Mouse (Mus musculus): ENCODE measurements at regions not wholly inside any gene's neighbourhood (a gene's known extent, or its start where the extent isn't known, plus 50 kb on each side); places are given as distances from the start of the nearest gene placed in this dataset.

DNA sequence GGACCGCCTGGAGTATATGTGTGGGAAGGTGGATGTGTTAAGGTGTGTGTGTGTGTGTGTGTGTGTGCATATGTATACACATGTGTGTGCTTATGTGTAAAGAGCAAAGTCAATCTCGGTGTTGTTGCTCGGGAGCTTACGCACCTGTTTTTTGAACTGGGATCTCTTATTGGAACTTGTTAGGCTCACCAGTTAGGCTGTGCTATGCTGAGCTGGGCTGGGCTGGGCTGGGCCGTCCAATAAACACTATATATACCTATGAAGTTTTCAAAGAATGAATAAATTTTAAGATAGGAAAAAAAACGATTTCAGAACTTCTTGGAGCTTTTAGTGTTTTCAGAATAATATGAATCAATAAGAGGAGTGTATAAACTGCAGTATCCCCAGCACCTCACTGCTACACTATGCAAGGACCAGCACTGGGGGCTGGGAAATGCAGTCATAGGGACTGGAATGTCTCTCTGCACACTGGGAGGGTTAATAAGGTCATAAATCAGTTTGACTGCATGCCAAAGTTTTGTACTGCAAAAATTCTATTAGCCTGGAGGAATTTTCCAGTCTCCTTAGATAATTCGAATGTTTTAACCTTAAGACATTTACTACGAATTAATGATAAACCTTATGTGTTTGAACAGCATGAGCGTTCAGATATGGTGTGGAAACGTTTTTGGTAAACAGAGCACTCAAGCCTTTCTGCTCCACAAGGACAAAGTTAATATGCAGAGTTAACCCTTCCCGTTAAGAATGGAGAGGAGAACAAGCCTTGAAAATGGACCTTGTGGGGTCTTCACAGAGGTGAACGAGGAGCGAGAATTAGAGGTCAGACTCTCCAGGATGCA lies 250.9 kb upstream of the Prkd1 start:
- WGBS = 75% methylated on average over 13 of the region's 13 CpGs
- DNase-seq (ENCODE audit: low spot score) (no peak), ATAC-seq (ENCODE audit: insufficient read depth, low FRiP score, low TSS enrichment) (no peak)
- Histone ChIP-seq H3K36me3 (ENCODE audit: control insufficient read depth, insufficient read depth, low read length) (no peaks in the 10 kb centered on the region), H3K4me3 (ENCODE audit: low read depth, low read length) (no peak overlapping the region), H3K4me1 (ENCODE audit: control insufficient read depth, insufficient read depth, low read length) (no peaks in the 10 kb centered on the region), H3K9ac (ENCODE audit: low read length) (no peak overlapping the region), H3K9me3 (ENCODE audit: control insufficient read depth, low read length) (no peaks in the 10 kb centered on the region), H3K4me2 (ENCODE audit: low read depth) (no peak overlapping the region), H3K27ac (ENCODE audit: low read depth, low read length) (no peak overlapping the region), H3K27me3 (ENCODE audit: control insufficient read depth, insufficient read depth, low read length) (no peaks in the 10 kb centered on the region)

DNA sequence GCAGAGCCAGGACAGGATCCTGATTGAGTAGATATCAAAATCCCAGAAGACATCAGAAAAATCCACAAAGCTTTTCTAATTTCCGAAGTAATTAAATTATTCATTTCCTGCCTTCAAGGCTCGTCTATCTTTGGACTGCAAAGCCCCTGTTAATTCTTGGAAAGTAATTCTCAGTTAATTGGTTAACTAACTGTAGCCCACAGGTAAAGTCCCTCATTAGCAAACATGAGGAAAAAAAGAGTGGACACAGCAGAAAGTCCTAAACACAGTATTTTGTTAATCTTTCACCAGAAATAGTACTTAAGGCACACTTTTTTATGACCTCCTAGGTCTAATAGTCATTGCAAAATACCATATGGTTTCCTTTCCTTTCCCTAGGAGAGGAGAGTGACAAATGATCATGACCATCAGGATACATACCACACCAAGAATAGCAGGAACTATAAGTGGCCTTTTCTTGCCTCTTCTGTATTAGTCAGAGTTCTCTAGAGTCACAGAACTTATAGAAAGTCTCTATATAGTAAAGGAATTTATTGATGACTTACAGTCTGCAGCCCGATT lies 248.8 kb upstream of the Prkd1 start:
- Histone ChIP-seq H3K27me3 (ENCODE audit: control insufficient read depth, insufficient read depth, low read length) (no peaks in the 10 kb centered on the region), H3K9ac (ENCODE audit: low read length) (no peak overlapping the region), H3K4me1 (ENCODE audit: control insufficient read depth, insufficient read depth, low read length) (no peaks in the 10 kb centered on the region), H3K9me3 (ENCODE audit: control insufficient read depth, low read length) (no peaks in the 10 kb centered on the region), H3K27ac (ENCODE audit: low read depth, low read length) (no peak overlapping the region), H3K4me3 (ENCODE audit: low read depth, low read length) (no peak overlapping the region), H3K4me2 (ENCODE audit: low read depth) (no peak overlapping the region), H3K36me3 (ENCODE audit: control insufficient read depth, insufficient read depth, low read length) (no peaks in the 10 kb centered on the region)
- ATAC-seq (ENCODE audit: insufficient read depth, low FRiP score, low TSS enrichment) (no peak), DNase-seq (ENCODE audit: low spot score) (no peak)
- 83% methylated on average over 3 of the region's 3 CpGs for WGBS

DNA sequence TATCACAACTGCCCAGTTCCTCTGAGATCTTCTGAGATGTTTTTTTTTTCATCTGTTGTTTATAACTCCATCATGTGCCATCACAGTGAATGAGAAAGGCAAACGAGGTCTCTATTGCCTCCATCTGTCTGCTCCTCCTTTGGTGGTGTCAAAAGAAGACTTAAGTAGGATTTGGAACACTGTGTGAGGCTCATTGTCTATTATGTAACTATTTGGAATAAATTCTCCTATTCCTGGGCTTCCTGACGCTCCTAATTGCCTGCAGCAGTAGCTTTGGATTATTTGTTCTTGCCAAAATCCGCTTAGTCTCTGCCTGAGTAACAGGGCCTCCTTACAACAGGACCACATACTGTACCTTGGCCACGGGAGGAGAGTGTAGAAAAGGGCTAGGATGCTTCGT lies 244.7 kb upstream of the Prkd1 start:
- WGBS = 61% methylated on average over 5 of the region's 5 CpGs
- Histone ChIP-seq H3K27me3 (ENCODE audit: control insufficient read depth, insufficient read depth, low read length) (no peaks in the 10 kb centered on the region), H3K36me3 (ENCODE audit: control insufficient read depth, insufficient read depth, low read length) (no peaks in the 10 kb centered on the region), H3K4me3 (ENCODE audit: low read depth, low read length) (no peak overlapping the region), H3K9me3 (ENCODE audit: control insufficient read depth, low read length) (no peaks in the 10 kb centered on the region), H3K4me2 (ENCODE audit: low read depth) (no peak overlapping the region), H3K9ac (ENCODE audit: low read length) (no peak overlapping the region), H3K4me1 (ENCODE audit: control insufficient read depth, insufficient read depth, low read length) (no peaks in the 10 kb centered on the region), H3K27ac (ENCODE audit: low read depth, low read length) (no peak overlapping the region)
- DNase-seq (ENCODE audit: low spot score) (no peak), ATAC-seq (ENCODE audit: insufficient read depth, low FRiP score, low TSS enrichment) (no peak)

DNA sequence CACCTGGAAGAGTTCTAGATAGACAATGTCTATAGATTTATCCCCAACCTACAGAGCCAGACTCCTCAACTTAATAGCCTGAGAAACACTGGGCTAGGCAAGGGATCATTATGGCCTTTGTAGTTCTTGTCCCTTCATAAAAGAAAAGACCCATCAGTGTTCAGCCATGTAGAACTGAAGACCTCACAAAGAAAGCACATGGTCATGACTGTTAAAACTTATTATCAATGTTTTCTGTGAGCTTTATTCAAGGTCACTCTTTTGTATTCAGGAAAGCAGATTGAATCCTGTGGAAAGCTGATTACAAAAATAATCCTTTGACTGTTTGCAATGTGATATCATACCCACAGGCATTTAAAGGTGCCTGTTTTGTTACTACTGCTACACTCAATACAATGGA lies 226.9 kb upstream of the Prkd1 start:
- DNase-seq (ENCODE audit: low spot score) = no peak

DNA sequence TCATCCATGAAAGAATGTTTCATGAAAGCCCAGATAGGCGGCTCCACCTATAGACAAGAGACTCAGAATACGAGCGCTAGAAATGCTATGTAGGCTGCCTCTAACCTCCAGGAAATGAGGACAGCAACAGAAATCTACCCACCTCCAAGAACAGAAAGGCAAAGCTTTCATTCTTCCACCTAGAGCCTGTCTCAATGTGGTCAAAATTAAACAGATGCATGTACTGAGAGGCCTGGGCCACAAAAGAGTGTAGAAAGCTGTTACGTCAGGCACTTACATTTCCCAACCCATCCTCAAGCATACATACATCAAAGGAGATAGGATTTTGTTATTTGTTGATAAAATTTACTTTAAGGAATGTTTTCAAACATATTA lies 225.1 kb upstream of the Prkd1 start:
- Histone ChIP-seq H3K36me3 (ENCODE audit: control insufficient read depth, insufficient read depth, low read length) (no peaks in the 10 kb centered on the region), H3K9me3 (ENCODE audit: control insufficient read depth, low read length) (no peaks in the 10 kb centered on the region), H3K9ac (ENCODE audit: low read length) (no peak overlapping the region), H3K27me3 (ENCODE audit: control insufficient read depth, insufficient read depth, low read length) (no peaks in the 10 kb centered on the region), H3K4me2 (ENCODE audit: low read depth) (no peak overlapping the region), H3K4me1 (ENCODE audit: control insufficient read depth, insufficient read depth, low read length) (no peaks in the 10 kb centered on the region), H3K4me3 (ENCODE audit: low read depth, low read length) (no peak overlapping the region), H3K27ac (ENCODE audit: low read depth, low read length) (no peak overlapping the region)
- no peak for ATAC-seq (ENCODE audit: insufficient read depth, low FRiP score, low TSS enrichment)
- 90% methylated on average over 4 of the region's 4 CpGs for WGBS
- no peak for DNase-seq (ENCODE audit: low spot score)

More for the DNA sequence above, 226.9 kb upstream of the Prkd1 start:
- Histone ChIP-seq H3K4me2 (ENCODE audit: low read depth) (no peak overlapping the region), H3K9me3 (ENCODE audit: control insufficient read depth, low read length) (no peaks in the 10 kb centered on the region), H3K9ac (ENCODE audit: low read length) (no peak overlapping the region), H3K4me1 (ENCODE audit: control insufficient read depth, insufficient read depth, low read length) (no peaks in the 10 kb centered on the region), H3K36me3 (ENCODE audit: control insufficient read depth, insufficient read depth, low read length) (no peaks in the 10 kb centered on the region), H3K27ac (ENCODE audit: low read depth, low read length) (no peak overlapping the region), H3K4me3 (ENCODE audit: low read depth, low read length) (no peak overlapping the region), H3K27me3 (ENCODE audit: control insufficient read depth, insufficient read depth, low read length) (no peaks in the 10 kb centered on the region)
- no peak for ATAC-seq (ENCODE audit: insufficient read depth, low FRiP score, low TSS enrichment)

DNA sequence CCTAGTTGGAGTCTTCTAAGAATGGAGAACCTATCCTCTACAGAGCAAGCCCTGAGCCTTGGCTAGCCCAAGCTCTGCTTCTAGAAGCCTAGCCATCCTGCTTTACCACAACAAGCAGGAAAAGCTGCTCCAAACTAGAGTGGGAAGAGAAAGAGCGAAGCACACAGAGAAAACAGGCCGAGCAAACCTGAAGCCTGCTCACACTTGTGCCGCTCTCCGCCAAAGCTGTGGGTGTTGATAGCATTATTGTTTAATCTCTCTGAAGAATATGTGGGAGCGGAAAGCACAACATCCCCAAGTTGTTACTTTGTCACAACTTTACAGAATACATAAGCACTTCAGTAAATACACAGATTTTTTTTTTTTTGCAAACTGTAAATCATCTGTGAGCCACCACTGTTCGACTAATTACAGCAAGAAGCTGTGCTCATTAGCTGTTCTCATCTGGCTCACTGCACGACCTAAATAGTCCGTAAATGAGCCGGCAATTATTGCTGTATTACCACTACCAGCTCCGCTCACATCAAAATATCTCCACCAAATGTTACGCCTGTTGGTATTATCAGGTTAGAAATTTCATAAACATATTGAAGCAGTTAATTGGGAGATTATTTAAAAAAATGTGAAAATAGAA lies 224.6 kb upstream of the Prkd1 start:
- Histone ChIP-seq H3K9me3 (ENCODE audit: control insufficient read depth, low read length) (no peaks in the 10 kb centered on the region), H3K27ac (ENCODE audit: low read depth, low read length) (no peak overlapping the region), H3K4me1 (ENCODE audit: control insufficient read depth, insufficient read depth, low read length) (no peaks in the 10 kb centered on the region), H3K9ac (ENCODE audit: low read length) (no peak overlapping the region), H3K4me2 (ENCODE audit: low read depth) (no peak overlapping the region), H3K4me3 (ENCODE audit: low read depth, low read length) (no peak overlapping the region), H3K27me3 (ENCODE audit: control insufficient read depth, insufficient read depth, low read length) (no peaks in the 10 kb centered on the region), H3K36me3 (ENCODE audit: control insufficient read depth, insufficient read depth, low read length) (no peaks in the 10 kb centered on the region)
- 91% methylated on average over 11 of the region's 11 CpGs for WGBS
- no peak for ATAC-seq (ENCODE audit: insufficient read depth, low FRiP score, low TSS enrichment)
- DNase-seq (ENCODE audit: low spot score) = no peak

DNA sequence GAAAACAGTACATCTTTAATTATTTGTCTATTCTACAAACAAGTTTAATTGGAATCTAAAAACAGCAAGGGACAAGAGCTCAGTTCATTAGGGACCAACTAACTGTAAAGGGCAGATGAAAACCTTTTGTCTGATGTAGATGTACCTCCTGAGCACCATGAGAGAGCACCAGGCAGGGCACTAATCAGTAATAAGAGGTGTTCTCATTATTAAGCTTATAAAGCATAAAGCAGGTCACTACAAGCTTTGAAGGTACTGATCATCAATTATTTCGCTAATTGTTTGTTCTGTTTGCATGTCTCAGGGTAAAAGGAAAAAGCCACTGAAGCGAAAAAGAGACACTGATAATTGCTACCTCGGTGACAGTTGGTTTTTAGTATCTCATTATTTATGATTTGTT lies 202.7 kb upstream of the Prkd1 start:
- DNase-seq (ENCODE audit: low spot score) = no peak
- no peaks in the 10 kb centered on the region for H3K4me1 ChIP-seq (ENCODE audit: control insufficient read depth, insufficient read depth, low read length)
- H3K27me3 ChIP-seq (ENCODE audit: control insufficient read depth, insufficient read depth, low read length) = no peaks in the 10 kb centered on the region
- no peak overlapping the region for H3K27ac ChIP-seq (ENCODE audit: low read depth, low read length)
- WGBS = 76% methylated on average over 3 of the region's 3 CpGs
- H3K36me3 ChIP-seq (ENCODE audit: control insufficient read depth, insufficient read depth, low read length) = no peaks in the 10 kb centered on the region
- ATAC-seq (ENCODE audit: insufficient read depth, low FRiP score, low TSS enrichment) = no peak
- H3K9me3 ChIP-seq (ENCODE audit: control insufficient read depth, low read length) = no peaks in the 10 kb centered on the region
- no peak overlapping the region for H3K9ac ChIP-seq (ENCODE audit: low read length)
- H3K4me3 ChIP-seq (ENCODE audit: low read depth, low read length) = no peak overlapping the region
- no peak overlapping the region for H3K4me2 ChIP-seq (ENCODE audit: low read depth)

DNA sequence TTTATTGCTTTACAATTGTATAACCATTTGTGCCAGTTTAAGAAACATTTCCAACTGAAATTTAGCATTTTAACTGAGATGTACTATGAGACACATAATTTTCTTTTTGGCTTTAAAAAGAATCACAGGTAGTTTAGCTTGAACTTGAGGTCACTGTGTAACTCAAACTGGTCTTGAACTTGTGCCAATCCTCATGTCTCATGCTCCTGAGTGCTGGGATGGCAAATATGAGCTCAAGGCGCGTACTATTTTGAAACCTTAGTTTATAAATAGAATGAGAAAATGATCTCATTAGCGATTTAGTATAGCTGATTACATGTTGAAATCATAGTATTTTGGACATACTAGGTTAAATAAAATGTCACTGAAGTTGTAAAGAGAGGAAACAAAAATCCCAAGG lies 199.1 kb upstream of the Prkd1 start:
- 87% methylated on average over 3 of the region's 3 CpGs for WGBS
- Histone ChIP-seq H3K9me3 (ENCODE audit: control insufficient read depth, low read length) (no peaks in the 10 kb centered on the region), H3K36me3 (ENCODE audit: control insufficient read depth, insufficient read depth, low read length) (no peaks in the 10 kb centered on the region), H3K9ac (ENCODE audit: low read length) (no peak overlapping the region), H3K27ac (ENCODE audit: low read depth, low read length) (no peak overlapping the region), H3K27me3 (ENCODE audit: control insufficient read depth, insufficient read depth, low read length) (no peaks in the 10 kb centered on the region), H3K4me2 (ENCODE audit: low read depth) (no peak overlapping the region), H3K4me1 (ENCODE audit: control insufficient read depth, insufficient read depth, low read length) (no peaks in the 10 kb centered on the region), H3K4me3 (ENCODE audit: low read depth, low read length) (no peak overlapping the region)
- no peak for ATAC-seq (ENCODE audit: insufficient read depth, low FRiP score, low TSS enrichment)
- DNase-seq (ENCODE audit: low spot score) = no peak

DNA sequence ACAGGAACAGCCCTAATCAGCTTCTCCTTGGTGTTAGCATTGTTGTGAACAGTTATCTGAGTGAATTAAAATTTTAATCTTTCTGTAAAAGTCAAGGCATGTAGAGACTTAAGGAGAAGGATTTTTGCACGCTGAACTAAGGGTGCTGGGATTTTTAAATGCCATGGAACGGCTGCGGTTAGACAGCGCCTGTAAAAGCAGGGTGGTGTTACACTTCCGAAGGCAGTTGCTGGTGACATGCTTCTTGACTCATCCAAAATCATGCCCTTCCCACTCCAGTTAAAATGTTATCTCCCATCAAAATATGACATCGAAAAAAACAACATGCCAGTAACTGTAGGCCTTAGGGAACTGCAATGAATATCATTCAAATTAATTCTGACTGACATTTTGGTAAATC lies 193.8 kb upstream of the Prkd1 start:
- Histone ChIP-seq H3K4me3 (ENCODE audit: low read depth, low read length) (no peak overlapping the region), H3K4me1 (ENCODE audit: control insufficient read depth, insufficient read depth, low read length) (no peaks in the 10 kb centered on the region), H3K36me3 (ENCODE audit: control insufficient read depth, insufficient read depth, low read length) (no peaks in the 10 kb centered on the region), H3K9me3 (ENCODE audit: control insufficient read depth, low read length) (no peaks in the 10 kb centered on the region), H3K4me2 (ENCODE audit: low read depth) (no peak overlapping the region), H3K9ac (ENCODE audit: low read length) (no peak overlapping the region), H3K27me3 (ENCODE audit: control insufficient read depth, insufficient read depth, low read length) (no peaks in the 10 kb centered on the region), H3K27ac (ENCODE audit: low read depth, low read length) (no peak overlapping the region)
- DNase-seq (ENCODE audit: low spot score) = no peak
- 94% methylated on average over 6 of the region's 6 CpGs for WGBS
- no peak for ATAC-seq (ENCODE audit: insufficient read depth, low FRiP score, low TSS enrichment)

Data from neural tube, embryonic 11.5 days (tissue).